Mouse (Mus musculus): ENCODE results near the gene Myl9.
"Not testable (repeated sequence)": the region's sequence is repeated elsewhere in the genome, so short reads cannot be mapped to it uniquely, and the experiment has no call there.

Myl9 gene

DNA sequence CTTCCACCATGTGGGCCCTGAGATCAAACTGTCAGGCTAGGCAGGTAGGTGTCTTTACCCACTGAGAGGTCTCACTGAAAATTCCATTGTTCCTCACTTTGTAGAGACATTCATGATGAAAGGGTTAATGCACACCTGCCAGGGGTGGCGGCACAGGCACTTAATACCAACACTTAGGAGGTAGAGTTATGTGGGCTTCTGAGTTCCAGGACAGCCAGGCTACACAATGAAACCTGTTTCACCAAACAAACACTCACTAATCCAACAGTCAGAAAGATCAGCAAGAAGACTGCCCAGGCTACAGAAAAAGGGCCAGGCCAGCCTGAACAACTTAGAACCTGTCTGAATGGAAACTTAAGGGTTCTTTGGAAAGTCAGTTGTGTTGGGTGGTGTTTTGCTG lies 40.9 kb downstream of the Myl9 start:
- in situ Hi-C loops (cut with MboI; ENCODE audit: unreplicated experiment in 2 of 2), result no loop called here

DNA sequence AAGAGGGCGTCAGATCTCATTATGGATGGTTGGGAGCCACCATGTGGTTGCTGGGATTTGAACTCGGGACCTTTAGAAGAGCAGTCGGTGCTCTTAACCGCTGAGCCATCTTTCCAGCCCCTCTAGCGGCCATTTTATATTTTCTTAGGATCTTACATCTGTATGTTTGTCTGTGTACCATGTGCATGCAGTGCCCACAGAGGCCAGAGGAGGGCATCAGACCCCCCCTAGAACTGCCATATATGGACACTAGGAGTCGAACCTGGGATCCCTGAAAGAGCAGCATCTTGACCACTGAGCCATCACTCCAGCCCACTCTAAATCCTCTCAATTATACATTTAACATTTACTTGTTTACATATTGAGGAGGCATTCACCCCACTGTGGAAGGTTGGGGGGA lies 49.9 kb downstream of the Myl9 start:
- in situ Hi-C loops (cut with MboI; ENCODE audit: unreplicated experiment in 2 of 2), result not testable (repeated sequence)

Data from v-Abl transformed pro-B cells (cell line).